Mouse (Mus musculus) lung, embryonic 16.5 days (tissue): Measurements from ENCODE around the gene BC051142. TPM values are rescaled to one million over a fixed set of nuclear protein-coding genes. Genes with fewer than 3 reads are reported as not detected.
"Not testable (repeated sequence)": the region's sequence is repeated elsewhere in the genome, so short reads cannot be mapped to it uniquely, and the experiment has no call there.

Experiments
- ATAC-seq: fragments of 200-750 bp; cut with Nextera tagmentation; 2 replicates; pipeline ENCODE4 v1.8.0; 2017; ENCODE audit warnings: low read depth, mild to moderate bottlenecking, moderate library complexity
- H3K27ac ChIP-seq: fragments of 300-500 bp; sonication (generic); 2 replicates; pipeline ENCODE4 v1.5.1; 2014; ENCODE audit warnings: mild to moderate bottlenecking, control low read depth, low read length
- H3K27me3 ChIP-seq: fragments of 300-500 bp; sonication (generic); 2 replicates; pipeline ENCODE4 v1.6.1; 2014; ENCODE audit warnings: low read depth, low read length, mixed read lengths; ENCODE audit not compliant: control insufficient read depth, insufficient read depth
- H3K36me3 ChIP-seq: fragments of 300-500 bp; sonication (generic); 2 replicates; pipeline ENCODE4 v1.6.1; 2014; ENCODE audit warnings: low read length; ENCODE audit not compliant: control insufficient read depth, insufficient read depth
- H3K4me1 ChIP-seq: fragments of 300-500 bp; sonication (generic); replicated peaks from 2 replicates; pipeline ENCODE4 v1.6.1; 2014; ENCODE audit warnings: low read length, mixed read lengths; ENCODE audit not compliant: control insufficient read depth, insufficient read depth
- H3K4me2 ChIP-seq: fragments of 300-500 bp; sonication (generic); 2 replicates; pipeline ENCODE4 v1.6.1; 2014; ENCODE audit warnings: low read depth, low read length, control low read depth
- H3K4me3 ChIP-seq: fragments of 300-500 bp; sonication (generic); 2 replicates; pipeline ENCODE4 v1.5.1; 2014; ENCODE audit warnings: mild to moderate bottlenecking, low read length, control low read depth
- H3K9ac ChIP-seq: fragments of 300-500 bp; sonication (generic); 2 replicates; pipeline ENCODE4 v1.6.1; 2014; ENCODE audit warnings: low read length, control low read depth
- H3K9me3 ChIP-seq: fragments of 300-500 bp; sonication (generic); 2 replicates; pipeline ENCODE4 v1.6.1; 2016; ENCODE audit warnings: low read length; ENCODE audit not compliant: control insufficient read depth
- whole genome bisulfite sequencing: fragments of 180-500 bp; shearing (Covaris S2); extraction: QIAGEN DNeasy Blood & Tissue Kit; methylation state at CpG from one replicate; pipeline ENCODE4 v1.1.7; 2014; 5-methylcytosine and 5-hydroxymethylcytosine counted together
- polyA plus RNA-seq: library from polyadenylated mRNA; unstranded; fragments of >200 nt; fragmentation: Nextera tagmentation; extraction: Ambion mirVana; gene quantifications from 2 replicates; pipeline ENCODE4 v1.2.1, GENCODE M21; 2015

BC051142 gene
- polyA plus RNA-seq, 1 experiment from 2014 or later: 0.44 TPM

DNA sequence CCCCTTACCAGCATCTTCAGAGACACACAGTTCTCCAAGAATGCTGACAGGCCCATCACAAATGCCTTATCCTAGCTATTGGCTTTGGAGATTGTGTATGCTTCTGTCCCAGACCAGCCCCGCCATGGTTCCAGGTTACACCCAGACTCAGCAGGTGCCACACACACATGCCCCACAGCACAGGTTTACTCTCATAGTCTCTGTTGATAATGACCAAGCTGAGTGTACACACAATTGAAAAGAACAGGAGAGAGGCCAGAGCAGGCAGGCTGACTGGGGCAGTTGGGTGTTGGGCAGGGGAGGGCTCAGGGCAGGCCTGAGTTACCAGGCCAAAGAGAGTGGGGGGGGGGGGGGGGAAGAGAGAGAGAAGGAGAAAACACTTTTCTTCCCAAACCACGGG lies 77.8 kb downstream of the BC051142 start:
- no peaks in the 10 kb centered on the region for H3K36me3 ChIP-seq
- 88% methylated on average over 1 of the region's 2 CpGs for WGBS
- H3K9me3 ChIP-seq: no peaks in the 10 kb centered on the region
- H3K4me3 ChIP-seq: no peak overlapping the region
- H3K4me1 ChIP-seq: no peaks in the 10 kb centered on the region
- no peaks in the 10 kb centered on the region for H3K27me3 ChIP-seq
- no peak overlapping the region for H3K4me2 ChIP-seq
- no peak overlapping the region for H3K27ac ChIP-seq
- H3K9ac ChIP-seq: no peak overlapping the region
- ATAC-seq: no peak

- not testable (repeated sequence) for H3K4me2 ChIP-seq, H3K4me1 ChIP-seq, H3K27ac ChIP-seq, H3K27me3 ChIP-seq, H3K4me3 ChIP-seq, ATAC-seq, H3K9ac ChIP-seq, H3K9me3 ChIP-seq, H3K36me3 ChIP-seq
- WGBS: 68% methylated on average over 4 of the region's 5 CpGs
Measured at GRCm38 (mm10) chr17:34477238-34478013, 78.8 kb downstream of the BC051142 start, which contains the start of gene Btnl4. Gene Btnl4 (minus strand): TSS chr17:34477318.

DNA sequence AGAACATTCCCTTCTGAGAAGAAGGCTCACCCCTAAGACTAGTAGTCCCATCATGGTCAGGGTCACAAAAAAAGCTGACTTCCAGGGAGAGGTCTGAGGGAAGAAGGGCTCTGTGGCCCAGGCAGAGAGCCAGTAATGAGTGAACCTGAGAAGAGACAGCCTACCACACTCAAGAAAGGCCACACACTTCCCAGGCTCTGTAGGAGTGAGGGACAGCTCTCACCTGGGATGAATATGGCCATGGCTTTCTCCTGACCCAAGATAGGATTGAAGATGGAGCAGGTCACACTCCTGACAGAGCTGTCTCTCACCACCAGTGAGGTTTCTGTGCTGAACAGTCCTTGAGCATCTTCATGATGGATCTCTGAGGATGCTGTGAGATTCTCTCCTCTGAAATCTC lies 94.2 kb downstream of the BC051142 start:
- Histone ChIP-seq H3K36me3 (no peaks in the 10 kb centered on the region), H3K4me1 (no peaks in the 10 kb centered on the region), H3K27me3 (no peaks in the 10 kb centered on the region), H3K4me3 (no peak overlapping the region), H3K9ac (no peak overlapping the region), H3K9me3 (no peaks in the 10 kb centered on the region), H3K4me2 (no peak overlapping the region), H3K27ac (no peak overlapping the region)
- ATAC-seq: no peak

DNA sequence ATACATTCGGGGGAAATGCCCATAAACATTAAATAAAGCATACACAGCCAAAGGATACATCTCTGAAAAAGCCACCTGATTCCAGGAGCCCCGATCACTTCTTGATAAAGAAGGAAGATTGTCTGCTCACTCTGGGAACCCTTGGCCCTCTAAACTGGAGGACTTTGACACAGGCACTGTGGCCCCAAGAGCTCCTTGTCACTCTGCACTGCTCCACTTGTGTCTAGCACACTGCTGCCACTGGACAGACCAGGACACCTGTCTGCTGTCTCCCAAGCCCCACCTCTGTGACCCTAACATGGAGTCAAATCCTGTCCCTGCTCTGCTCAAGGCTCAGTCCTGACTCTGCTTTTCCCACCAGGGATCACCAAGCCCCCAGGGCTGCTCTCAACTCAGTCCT lies 96.5 kb downstream of the BC051142 start:
- not testable (repeated sequence) for H3K4me1 ChIP-seq, ATAC-seq, H3K9me3 ChIP-seq, H3K36me3 ChIP-seq, H3K27ac ChIP-seq, H3K9ac ChIP-seq, H3K4me3 ChIP-seq, H3K27me3 ChIP-seq, H3K4me2 ChIP-seq
- WGBS: 71% methylated on average over 2 of the region's 2 CpGs

DNA sequence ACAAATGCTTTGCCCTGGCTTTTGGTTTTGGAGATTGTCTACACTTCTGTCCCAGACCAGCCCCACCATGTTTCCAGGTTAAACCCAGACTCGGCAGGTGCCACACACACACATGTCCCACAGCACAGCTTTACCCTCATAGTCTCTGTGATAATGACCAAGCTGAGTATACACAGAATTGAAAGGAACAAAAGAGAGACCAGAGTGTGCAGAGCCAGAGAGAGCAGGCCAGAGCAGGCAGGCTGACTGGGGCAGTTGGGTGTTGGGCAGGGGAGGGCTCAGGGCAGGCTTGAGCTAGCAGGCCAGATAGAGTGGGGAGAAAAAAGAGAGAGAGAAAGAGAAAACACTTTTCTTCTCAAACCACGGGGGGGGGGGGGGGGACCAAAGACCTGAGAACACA lies 97.9 kb downstream of the BC051142 start:
- WGBS: 97% methylated on average over 1 of the region's 2 CpGs
- H3K27ac ChIP-seq: no peak overlapping the region
- no peaks in the 10 kb centered on the region for H3K4me1 ChIP-seq
- H3K4me2 ChIP-seq: no peak overlapping the region
- ATAC-seq: no peak
- H3K9ac ChIP-seq: no peak overlapping the region
- H3K36me3 ChIP-seq: no peaks in the 10 kb centered on the region
- no peak overlapping the region for H3K4me3 ChIP-seq
- no peaks in the 10 kb centered on the region for H3K9me3 ChIP-seq
- no peaks in the 10 kb centered on the region for H3K27me3 ChIP-seq

GRCm38 (mm10) chr17:34497319-34497718 lies 98.7 kb downstream of the BC051142 start:
- H3K27me3 ChIP-seq, H3K36me3 ChIP-seq, ATAC-seq, H3K4me3 ChIP-seq, H3K4me2 ChIP-seq, H3K9ac ChIP-seq, H3K27ac ChIP-seq, H3K9me3 ChIP-seq, H3K4me1 ChIP-seq: not testable (repeated sequence)
- 58% methylated on average over 3 of the region's 3 CpGs for WGBS

DNA sequence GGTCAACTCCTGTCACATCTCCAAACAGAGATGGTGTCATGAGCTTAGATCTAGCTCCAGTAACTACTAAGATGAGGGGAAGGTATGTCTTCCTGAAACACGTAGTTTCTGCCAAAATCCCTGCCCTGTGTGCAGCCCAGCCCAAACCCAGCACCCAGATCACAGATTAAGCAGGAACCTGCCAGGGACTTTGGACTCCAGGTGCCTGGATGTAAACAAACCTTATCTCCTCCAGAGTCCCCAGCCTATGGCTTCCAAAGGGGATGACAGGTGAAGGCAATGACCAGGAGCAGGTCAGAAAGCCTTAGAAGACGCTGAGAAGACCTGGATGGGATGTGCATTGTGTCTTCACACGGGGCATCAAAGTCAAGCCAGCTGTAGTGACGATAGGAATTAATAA lies 99.1 kb downstream of the BC051142 start:
- ATAC-seq, H3K4me1 ChIP-seq, H3K36me3 ChIP-seq, H3K27me3 ChIP-seq, H3K27ac ChIP-seq, H3K4me2 ChIP-seq, H3K9me3 ChIP-seq, H3K4me3 ChIP-seq, H3K9ac ChIP-seq: not testable (repeated sequence)
- 73% methylated on average over 2 of the region's 4 CpGs for WGBS

DNA sequence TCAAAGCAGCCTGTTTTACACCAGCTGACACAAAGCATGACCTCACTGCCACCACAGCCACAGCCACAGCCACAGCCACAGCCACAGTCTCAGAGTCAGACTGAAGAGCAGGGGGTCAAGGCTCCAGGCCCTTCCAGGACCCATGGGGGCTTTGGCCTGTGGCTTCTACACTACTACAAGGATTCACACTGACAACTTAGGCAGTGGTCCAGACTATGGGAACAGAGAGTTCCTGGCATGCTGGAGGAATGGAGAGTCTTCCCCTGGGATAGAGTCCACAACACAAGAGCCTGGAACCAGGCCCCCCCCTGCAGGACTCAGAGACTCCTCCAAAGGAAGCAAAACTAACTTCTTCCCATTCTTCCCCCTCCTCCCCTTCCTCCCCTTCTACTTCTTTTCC lies 109.0 kb downstream of the BC051142 start:
- ATAC-seq: no peak
- Histone ChIP-seq H3K27me3 (no peaks in the 10 kb centered on the region), H3K9me3 (no peaks in the 10 kb centered on the region), H3K4me3 (no peak overlapping the region), H3K27ac (no peak overlapping the region), H3K4me2 (no peak overlapping the region), H3K9ac (no peak overlapping the region), H3K36me3 (no peaks in the 10 kb centered on the region), H3K4me1 (no peaks in the 10 kb centered on the region)
